Mouse (Mus musculus) frontal cortex, postnatal 14 days (tissue): ENCODE measurements at regions not wholly inside any gene's neighbourhood (a gene's known extent, or its start where the extent isn't known, plus 50 kb on each side); places are given as distances from the start of the nearest gene placed in this dataset.

ENCODE experiments used
- DNase-seq, 2 experiments: peaks; one replicate each; pipeline ENCODE4 v3.0.0; 2022; ENCODE audit warnings: low spot score in 2 of 2

GRCm38 (mm10) chr1:56453756-56454155 lies 183.5 kb downstream of the Hsfy2 start:
- DNase-seq, result no peak

- DNase-seq, result no peak
Measured at GRCm38 (mm10) chr1:56442835-56443234, 194.4 kb downstream of the Hsfy2 start.

- DNase-seq, result no peak
Measured at GRCm38 (mm10) chr1:56406786-56407185, 230.4 kb downstream of the Hsfy2 start.

GRCm38 (mm10) chr1:56403351-56403750 lies 233.9 kb downstream of the Hsfy2 start:
- no peak for DNase-seq

GRCm38 (mm10) chr1:56395832-56396231 lies 241.4 kb downstream of the Hsfy2 start:
- no peak for DNase-seq

- no peak for DNase-seq
Measured at GRCm38 (mm10) chr1:56387086-56387485, 250.1 kb downstream of the Hsfy2 start.

- no peak for DNase-seq
Measured at GRCm38 (mm10) chr1:56366319-56366718, 270.9 kb downstream of the Hsfy2 start.

- no peak for DNase-seq
Measured at GRCm38 (mm10) chr1:56360857-56361256, 276.4 kb downstream of the Hsfy2 start.

GRCm38 (mm10) chr1:56346638-56347037 lies 290.6 kb downstream of the Hsfy2 start:
- DNase-seq, result no peak

GRCm38 (mm10) chr1:56344952-56345351 lies 292.3 kb downstream of the Hsfy2 start:
- no peak for DNase-seq

GRCm38 (mm10) chr1:56327381-56327780 lies 309.9 kb downstream of the Hsfy2 start:
- no peak for DNase-seq

- DNase-seq, result no peak
Measured at GRCm38 (mm10) chr1:56308586-56308985, 328.6 kb downstream of the Hsfy2 start.

GRCm38 (mm10) chr1:56294391-56294790 lies 342.8 kb downstream of the Hsfy2 start:
- DNase-seq, result no peak

- DNase-seq, result no peak
Measured at GRCm38 (mm10) chr1:56289748-56290147, 347.5 kb downstream of the Hsfy2 start.

- no peak for DNase-seq
Measured at GRCm38 (mm10) chr1:56286386-56287045, 350.7 kb downstream of the Hsfy2 start.

- no peak for DNase-seq
Measured at GRCm38 (mm10) chr1:56261708-56262107, 375.5 kb downstream of the Hsfy2 start.

- DNase-seq, result no peak
Measured at GRCm38 (mm10) chr1:56260759-56261158, 376.5 kb downstream of the Hsfy2 start.

GRCm38 (mm10) chr1:56256839-56257490 lies 380.3 kb downstream of the Hsfy2 start:
- no peak for DNase-seq

- no peak for DNase-seq
Measured at GRCm38 (mm10) chr1:56239686-56240085, 397.5 kb downstream of the Hsfy2 start.

GRCm38 (mm10) chr1:56226314-56227008 lies 410.8 kb downstream of the Hsfy2 start:
- no peak for DNase-seq

GRCm38 (mm10) chr1:56219700-56220099 lies 417.5 kb downstream of the Hsfy2 start:
- no peak for DNase-seq

- DNase-seq, result no peak
Measured at GRCm38 (mm10) chr1:56210712-56211371, 426.4 kb downstream of the Hsfy2 start.
